Mouse (Mus musculus) A20 (cell line): Measurements from ENCODE around the gene Ube2s.
A peak's percentile ranks its signal among the peaks of the same experiment; 100 is the strongest.
"Not testable (repeated sequence)": the region's sequence is repeated elsewhere in the genome, so short reads cannot be mapped to it uniquely, and the experiment has no call there.

Source experiments
- DNase-seq: peaks from one replicate; pipeline ENCODE4 v3.0.0-alpha.2; 2011; ENCODE audit warnings: low read depth, low spot score

Ube2s gene

DNA sequence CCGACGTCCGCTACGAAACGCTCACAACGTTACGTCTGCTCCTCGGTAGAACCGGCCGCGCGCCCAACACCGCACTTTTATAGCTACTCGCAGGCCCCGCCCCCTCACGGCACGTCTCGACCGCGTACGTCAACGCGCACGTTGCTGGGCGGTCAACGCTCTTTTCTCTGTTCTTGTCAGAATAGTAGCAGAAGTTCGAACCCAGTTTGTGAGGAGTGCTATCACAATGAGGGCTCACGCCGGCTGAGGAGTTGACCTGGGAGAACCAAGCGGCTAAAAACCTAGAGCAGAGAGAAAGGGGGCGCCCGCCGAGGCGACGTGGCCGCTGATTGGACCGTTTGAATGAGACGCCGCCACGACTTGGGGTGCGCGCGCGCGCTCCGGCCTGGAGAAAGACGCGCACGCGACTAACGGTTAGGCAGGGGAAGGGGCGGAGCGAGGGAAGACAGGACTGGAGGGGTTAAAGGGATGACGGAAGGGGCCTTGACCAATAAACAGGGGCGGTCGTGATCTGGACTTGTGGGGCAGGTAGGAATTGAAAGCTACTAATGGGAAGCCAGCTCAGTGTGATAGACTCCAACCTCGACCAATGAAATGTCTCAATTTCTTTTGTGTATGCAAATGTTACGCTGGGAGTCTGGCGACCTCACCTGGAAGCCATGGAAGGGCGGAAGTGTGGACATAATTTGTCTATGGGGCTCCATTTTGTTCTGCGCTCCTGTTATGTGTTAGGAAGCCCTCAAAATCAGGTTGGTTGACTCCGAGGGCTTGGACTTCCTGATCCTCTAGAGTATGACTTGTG, at the start of gene Ube2s:
Gene Ube2s, minus strand, starts transcription at position 288 of the 802 bp plus-strand sequence.
- DNase-seq: peak; percentile 100

DNA sequence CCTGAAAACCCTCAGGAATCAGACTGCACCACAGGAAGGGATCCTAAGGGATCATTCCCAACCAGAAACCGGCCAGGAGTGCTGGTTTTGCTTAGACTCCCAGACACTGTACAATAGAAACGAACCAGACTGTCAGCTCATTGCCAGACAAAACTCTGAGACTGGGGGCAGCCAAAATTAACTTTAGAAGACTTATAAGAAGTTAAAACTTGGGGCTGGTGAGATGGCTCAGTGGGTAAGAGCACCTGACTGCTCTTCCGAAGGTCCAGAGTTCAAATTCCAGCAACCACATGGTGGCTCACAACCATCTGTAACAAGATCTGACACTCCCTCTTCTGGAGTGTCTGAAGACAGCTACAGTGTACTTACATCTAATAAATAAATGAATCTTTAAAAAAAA, 48.5 kb upstream of the Ube2s start:
- not testable (repeated sequence) for DNase-seq

DNA sequence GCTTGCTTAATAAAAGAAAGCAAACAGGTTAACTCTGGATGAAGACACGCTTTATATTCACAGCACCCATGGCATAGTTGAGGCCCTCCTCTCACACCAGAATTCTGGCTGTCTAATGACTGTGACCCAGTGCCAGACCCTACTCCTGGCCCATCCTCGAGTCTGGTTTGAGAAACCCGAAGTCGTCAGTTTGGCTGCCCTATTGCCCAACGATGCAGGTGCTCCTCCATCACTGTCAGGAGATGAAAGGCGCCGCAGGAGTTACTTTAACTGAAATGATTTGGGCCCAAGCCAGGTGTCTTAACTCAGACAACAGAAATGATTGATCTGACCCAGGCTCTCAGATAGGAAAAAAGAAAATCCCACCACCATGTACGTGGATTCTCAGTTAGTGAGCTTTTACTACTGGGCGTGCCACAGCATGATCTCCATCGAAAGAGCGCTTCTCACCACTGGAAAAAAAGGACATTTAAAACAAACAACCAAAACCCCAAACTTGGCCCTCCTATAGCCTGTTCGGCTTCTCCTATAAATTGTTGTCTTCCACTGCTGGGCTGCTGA, 47.1 kb upstream of the Ube2s start:
- DNase-seq: no peak

DNA sequence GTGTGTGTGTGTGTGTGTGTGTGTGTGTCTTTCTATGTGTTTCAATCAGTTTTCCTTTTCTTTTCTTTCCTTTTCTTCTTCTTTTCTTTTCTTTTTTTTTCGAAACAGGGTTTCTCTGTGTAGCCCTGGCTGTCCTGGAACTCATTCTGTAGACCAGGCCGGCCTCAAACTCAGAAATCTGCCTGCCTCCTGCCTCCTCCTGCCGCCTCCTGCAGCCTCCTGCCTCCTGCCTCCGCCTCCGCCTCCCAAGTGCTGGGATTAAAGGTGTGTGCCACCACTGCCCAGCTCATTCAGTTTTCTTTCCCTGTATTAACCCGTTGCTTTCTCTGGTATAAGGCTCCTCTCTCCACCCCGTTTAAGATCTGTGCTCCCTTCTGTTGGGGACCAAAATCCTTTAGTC, 44.9 kb upstream of the Ube2s start:
- DNase-seq: no peak

DNA sequence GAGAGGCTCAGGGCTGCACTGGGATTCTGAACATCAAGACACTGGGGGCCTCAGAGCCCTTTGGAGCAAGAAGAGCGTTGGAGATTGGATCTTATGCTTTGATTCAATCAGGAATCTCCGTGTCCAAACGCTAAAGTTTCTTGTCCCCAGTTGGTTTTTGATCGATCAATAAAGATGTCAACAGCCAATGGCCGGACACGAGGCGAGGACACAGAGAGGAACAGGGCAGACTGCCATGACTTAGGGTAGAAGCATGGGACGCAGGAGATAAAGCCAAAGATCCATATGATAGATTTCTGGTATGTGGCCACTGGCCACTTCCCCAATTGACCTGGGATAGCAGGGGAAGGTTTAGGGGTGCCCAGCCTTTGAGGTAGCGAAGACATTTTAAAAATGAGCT, 44.1 kb upstream of the Ube2s start:
- DNase-seq: no peak

DNA sequence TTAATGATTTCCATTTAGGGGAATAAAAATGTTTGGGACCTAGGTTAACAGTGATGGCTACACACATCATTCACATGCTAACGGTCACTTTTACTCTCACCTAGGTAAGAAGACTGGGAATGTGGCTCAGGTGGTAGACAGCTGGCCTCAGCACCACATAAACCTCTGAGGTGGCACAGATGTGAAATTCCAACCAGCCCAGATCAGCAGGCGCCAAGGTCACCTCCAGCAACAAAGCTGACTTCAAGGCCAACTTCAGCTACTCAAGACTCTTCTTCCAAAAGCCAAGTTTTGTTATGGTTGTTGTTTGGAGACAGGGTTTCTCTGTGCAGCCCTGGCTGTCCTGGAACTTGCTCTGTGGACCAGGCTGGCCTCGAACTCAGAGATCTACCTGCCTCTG, 41.2 kb upstream of the Ube2s start:
- DNase-seq: no peak

DNA sequence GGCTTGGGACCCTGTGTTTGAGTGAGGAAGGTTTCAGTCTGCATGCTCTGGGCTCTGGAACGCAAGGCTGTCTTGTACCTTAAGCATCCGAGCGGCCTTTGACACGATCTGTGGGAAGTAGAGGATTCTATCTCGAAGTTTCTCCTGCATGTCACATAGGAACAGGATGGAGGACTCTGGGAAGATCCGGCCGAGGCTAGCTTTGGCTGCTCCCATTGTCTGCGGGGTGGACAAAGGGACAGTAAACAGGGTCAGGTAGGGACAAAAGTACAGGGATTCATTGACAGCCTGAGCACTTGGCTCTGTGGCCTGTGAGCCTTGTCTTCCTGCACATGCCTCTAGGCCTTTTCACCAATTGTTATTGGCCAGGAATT, 38.9 kb upstream of the Ube2s start:
- DNase-seq: no peak

DNA sequence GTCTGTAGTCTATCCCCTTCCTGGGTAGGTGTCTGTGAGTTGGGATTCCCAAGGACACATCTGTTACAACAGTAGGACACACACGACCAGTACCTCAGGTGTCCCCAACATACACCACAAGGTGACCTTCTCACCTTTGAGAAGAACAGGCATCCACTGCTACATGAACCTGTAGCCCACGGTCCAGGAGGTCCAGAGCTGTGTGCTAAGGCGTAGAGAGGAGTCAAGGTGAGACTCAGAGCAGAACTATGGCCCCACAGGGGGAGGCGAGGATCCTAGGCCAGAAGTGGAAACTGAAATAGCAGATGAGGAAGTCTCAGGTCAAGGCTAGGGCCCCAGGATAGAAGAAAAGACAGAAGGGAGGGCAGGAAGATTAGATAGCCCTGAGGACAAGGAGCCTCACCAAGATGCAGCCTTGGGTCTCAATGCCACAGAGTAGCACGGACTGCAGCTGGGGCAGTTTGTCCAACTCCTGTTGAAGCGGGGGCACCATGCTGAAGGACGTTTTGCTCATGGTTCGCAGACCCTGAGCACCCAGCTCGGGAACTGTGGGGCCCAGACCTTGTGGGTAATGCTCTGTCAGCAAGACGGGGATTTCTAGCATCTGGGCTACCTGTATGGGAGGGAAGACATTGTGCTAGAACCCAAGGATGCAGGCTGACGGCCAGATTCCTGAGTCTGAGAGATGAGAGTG, 38.4 kb upstream of the Ube2s start:
- peak; percentile 57 for DNase-seq

DNA sequence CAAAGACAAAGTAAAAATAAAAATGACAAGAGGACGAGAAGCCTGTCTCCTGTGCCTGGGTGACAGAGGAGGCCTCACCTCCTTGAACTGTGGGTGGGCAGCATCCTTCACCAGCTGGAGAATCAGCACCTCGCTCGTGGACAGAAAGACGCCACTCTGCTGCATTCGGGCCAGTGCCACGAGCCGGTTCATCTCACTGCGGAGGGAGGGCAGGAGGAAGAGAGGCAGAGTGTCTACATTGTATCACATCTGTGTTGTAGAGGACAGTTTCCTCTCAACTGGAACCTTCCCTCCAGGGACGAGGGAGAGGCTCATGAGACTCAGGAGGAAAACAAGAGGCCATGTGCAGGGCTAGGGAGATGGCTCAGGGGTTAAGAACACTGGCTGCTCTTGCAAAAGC, 37.0 kb upstream of the Ube2s start:
- no peak for DNase-seq

DNA sequence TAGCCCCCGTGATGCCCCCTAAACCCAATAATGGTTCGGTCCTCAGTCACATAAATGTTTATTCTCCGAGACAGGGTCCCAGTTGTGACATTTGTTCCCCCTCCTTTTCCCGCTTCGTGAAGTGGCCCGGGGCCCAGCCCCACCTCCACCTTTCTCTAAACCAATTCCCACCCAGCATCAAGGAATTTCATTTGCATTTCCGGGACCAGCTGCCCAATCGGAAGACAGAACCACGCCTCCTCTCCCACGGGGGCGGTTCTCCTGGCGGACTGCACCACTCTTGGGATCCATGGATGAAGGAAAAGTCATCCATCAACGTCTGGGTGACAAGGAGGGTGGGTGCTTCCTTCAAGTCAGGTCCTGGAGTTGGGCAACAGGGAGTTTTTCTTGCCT, 32.5 kb upstream of the Ube2s start:
- no peak for DNase-seq

DNA sequence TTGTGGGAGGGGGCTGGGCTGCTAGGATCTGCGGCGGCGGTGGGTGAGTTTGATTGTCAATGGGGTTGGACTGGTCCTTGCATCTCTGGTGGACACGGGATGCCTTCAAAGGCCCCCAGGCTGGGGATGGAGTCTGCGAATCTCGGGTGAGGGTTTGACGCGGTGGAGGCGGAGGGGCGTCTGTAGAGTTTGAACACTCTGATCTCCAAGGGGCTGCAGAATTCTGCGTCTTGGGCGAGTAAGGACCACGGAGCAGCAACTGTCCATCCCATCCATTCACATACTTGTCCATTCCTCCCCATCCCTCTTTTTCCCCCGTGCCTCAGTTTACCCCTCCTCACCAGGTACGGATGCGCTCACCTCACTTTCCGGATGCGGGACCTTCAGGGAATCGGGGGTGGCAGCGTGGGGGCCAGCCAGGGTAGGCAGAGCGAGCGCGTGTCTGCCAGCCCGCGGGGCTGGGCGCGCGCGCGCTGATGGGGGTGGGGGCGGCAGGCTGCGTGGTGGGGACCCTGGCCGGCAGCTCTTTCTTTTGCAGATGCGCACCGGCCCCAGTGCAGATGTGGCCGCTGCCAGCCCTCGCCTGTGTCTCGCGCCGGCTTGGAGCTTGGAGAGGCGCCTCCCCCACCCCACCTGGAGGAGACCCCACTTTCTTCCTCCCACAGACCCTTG, 32.0 kb upstream of the Ube2s start, which contains the start of gene Shisa7:
Gene Shisa7, minus strand, starts transcription at position 452 of the 672 bp plus-strand sequence.
- no peak for DNase-seq

DNA sequence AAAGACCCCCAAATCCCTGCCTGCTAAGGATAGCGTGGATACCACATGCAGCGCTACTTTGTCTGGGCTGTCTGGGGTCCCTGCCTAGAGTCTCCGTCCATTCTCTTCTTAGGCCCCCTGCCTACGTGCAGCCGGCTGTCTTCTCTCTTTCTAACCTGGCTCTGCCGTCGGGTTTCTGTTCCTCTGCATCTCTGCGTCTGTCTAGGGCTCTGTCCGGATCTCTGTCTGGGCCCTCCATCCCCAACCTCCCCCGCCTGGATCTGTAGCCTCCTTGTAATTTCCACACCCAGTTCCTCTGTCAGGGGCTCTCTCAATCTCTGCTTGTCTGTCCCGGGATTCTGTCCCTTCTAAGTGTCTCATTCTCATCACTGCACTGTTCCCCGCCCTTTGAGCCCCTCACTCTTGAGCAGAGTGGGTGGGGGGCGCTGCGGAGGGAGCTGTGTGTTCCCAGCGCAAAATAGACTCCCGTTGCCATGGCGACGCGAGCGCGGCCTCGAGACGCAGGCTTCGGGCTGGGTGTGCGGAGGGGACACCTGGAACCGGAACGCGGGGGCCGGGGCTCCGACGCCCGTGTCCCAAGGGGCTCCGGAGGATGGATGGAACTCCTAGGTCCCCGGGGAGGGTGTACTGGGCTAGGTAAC, 31.3 kb upstream of the Ube2s start:
- DNase-seq: no peak

DNA sequence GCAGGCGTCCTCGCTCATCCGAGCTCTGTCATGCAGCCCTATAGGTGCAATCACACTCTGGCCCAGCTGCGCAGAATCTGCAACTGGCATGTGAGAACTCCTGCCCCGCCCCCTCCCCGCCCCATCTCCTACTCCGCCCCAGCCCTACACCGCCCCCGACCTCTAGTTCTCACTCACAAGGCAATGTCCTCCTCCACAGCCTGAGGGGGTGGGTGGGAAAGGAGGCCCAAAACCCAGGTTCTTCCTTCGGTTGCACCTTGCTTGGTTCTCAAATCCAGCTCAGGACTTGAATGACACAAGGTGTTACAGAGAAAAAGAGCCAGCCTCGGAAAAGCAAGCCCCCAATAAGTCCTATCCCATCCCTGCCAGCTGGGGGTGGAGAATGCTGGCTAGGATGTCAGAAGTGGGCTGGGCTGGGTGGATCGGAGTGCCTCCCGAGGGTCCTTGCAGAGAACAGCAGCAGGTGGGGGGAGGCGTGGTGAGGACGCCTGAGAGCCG, 30.3 kb upstream of the Ube2s start:
- DNase-seq: peak; percentile 78

DNA sequence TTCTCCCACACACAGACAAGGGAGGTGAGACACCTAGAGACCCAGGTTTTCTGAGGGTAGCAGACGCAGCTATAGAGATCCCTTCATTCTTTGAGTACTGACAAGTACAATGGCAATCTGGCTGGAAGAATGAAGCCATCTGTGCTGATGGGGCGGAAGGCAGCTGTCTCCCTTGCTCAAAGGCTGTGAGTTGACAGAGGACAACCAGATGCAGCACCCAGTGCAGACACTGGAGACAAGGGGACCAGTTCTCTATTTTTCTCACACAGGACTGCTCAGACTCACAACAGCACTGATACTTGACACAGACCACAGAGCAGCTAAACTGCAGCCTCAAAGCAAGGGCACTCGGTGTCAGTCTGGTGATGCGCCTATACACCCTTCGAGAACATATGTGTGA, 29.7 kb upstream of the Ube2s start:
- peak; percentile 50 for DNase-seq

DNA sequence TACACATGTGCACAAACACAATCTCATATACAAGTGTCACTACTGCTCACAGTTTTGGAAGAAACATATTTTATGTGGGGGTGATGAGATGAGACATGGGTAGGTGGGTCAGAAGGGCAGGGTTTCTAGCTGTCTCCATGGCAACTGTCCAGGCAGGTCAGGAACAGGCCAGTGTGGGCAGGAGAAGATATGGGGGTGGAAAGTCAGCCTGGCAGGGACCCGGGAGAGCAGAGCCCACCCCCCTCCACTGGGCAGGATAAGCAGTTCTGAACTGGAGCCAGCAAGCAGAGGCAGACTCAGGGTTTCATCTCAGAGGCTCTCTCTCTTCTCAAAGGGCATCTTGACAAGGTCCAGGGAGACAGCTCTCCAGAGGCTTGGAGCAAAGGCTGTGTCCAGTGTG, 25.2 kb upstream of the Ube2s start:
- DNase-seq: no peak

DNA sequence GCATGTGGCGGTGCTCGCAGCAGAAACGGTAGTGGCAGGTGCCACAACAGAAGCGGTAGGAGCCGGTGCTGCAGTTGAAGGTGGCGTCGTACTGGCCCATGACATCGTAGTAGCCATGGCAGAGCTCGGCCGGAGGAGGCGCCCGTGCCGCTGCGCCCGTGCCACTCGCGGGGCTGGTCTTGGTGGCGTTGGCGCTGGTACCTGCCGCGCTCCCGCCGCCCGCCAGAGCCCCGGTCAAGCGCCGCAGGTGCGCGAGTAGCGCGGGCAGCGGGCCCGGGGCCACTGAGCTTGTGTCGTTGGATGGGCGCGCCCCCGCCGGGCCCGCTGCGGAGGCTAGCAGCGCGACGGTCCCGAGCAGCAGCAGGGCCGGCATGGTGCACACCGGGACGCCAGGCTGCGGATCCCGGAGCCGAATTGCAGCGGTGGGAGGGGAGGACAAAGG, 24.0 kb upstream of the Ube2s start:
- peak; percentile 69 for DNase-seq

DNA sequence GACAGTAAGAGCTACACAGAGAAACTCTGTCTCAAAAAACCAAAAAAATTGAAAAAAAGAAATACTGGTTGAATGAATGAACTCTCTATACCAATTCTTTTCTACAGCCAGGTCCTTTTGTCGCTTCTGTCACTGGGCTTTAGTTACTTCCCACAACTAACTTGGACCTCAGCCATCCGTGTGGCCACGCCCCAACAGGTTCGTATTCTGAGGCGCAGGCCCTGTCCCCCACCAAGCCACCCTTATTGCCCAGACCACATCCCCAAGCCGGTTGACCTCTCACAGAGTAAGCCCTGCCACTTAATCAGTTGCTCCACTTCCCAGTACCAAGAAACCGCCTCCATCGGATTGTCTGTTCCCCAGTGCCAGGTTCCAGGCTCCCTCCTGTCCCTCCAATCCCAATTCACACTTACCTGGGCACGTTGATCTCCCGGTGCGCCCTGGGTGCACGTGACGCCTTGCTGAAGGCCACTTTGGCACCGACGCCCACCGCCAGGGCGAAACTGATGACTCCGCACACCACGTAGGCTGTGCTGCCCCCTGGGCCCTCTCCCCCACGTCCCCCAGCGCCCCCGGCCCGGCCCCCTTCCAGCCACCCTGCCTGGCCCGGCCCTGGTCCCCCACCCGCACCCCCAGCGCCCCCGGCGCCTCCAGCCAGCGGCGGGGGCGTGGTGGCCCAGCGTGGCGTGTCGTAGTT, 23.4 kb upstream of the Ube2s start:
- no peak for DNase-seq

DNA sequence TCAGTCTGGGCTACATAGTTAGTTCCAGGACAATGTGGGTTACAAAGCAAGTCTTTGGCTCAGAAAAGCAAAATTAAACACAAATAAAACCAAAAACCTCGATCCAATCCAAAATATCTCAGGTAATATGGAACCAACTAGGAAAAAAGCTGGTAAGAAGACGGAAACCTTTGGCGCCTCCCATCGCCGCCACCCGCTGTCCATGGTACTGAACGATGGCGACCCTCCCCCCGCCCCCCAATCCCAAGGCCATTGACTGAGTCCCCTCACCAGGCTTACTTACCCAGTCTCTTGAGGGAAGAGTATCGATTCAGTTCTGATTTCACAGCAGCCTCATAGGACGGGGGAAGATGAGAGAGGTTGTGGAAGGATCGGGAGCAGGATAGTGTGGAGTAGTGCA, 18.1 kb upstream of the Ube2s start:
- no peak for DNase-seq

DNA sequence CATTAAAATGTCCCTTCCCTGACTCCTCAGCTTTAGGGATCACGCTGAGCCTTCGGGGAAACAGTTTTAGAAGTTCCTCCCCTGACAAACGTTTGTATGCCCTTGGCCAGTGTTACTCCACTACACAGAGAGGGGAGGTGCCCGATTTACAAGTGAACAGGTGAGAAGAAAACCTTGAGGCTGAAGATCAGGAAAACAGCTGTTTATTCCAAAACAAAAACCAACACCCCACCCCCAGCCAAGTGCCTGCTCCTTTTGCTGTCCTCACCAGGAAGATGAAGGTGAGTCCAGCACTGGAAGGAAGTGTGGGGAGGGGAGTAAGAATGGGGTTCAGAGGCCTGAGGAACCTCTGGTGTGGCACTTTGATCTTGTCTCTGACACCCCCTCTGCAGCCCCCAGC, 13.0 kb upstream of the Ube2s start:
- no peak for DNase-seq

DNA sequence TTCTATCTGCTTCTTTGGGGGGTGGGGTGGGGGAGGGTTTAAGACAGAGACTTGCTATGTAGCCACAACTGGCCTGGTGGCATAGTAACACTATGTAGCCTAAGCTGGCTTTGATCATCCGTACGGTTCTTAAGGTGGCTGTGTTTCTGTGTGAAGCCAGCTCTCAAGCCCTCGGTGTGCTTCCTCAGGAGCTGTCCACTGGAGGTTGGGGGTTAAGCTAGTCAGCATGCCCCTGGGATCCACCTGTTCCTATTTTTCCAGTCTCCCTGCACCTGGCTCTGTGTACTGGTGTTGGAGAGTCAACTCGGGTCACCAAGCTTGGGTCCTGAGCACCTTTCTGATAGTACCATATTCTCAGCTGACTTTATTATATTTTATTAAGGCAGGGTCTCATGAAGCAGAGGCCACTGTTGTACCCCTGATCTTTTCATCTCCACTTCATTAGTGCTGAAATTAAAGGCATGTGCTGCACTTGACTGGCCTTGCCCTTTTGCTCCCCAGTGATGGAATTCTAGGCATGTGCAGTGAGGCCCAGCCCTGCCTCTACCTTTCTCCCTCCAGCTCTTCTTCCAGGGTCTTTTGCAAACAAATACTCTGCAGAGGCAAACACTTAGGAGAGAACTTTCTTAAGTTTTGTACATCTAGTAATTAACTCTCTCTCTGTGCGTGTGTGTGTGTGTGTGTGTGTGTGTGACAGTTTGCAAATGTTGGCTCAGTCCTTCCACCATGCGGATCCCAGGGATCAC, 9.9 kb upstream of the Ube2s start:
- DNase-seq: no peak
